Mouse (Mus musculus): Measurements from ENCODE around the gene Ankdd1a.

Gene Ankdd1a

GRCm38 (mm10) chr9:65542111-65542524 lies 22.1 kb upstream of the Ankdd1a start:
- no peak for DNase-seq (ENCODE audit: low spot score)

GRCm38 (mm10) chr9:65541126-65542068 lies 21.4 kb upstream of the Ankdd1a start:
- DNase-seq (ENCODE audit: low spot score) = peak; percentile 46

GRCm38 (mm10) chr9:65539697-65540096 lies 19.7 kb upstream of the Ankdd1a start:
- DNase-seq (ENCODE audit: low spot score) = no peak

GRCm38 (mm10) chr9:65537901-65538630 lies 18.1 kb upstream of the Ankdd1a start:
- DNase-seq (ENCODE audit: low spot score) = no peak

- DNase-seq (ENCODE audit: low spot score) = no peak
These were observed 16.5 kb upstream of the Ankdd1a start for GRCm38 (mm10) chr9:65536491-65536890.

GRCm38 (mm10) chr9:65535789-65536469 lies 15.9 kb upstream of the Ankdd1a start:
- DNase-seq (ENCODE audit: low spot score) = no peak

- no peak for DNase-seq (ENCODE audit: low spot score)
These were observed 15.3 kb upstream of the Ankdd1a start for GRCm38 (mm10) chr9:65535191-65535722.

- DNase-seq (ENCODE audit: low spot score) = no peak
These were observed 14.1 kb upstream of the Ankdd1a start for GRCm38 (mm10) chr9:65534111-65534510.

GRCm38 (mm10) chr9:65532986-65533385 lies 13.0 kb upstream of the Ankdd1a start:
- DNase-seq (ENCODE audit: low spot score) = no peak

GRCm38 (mm10) chr9:65531283-65531682 lies 11.3 kb upstream of the Ankdd1a start:
- DNase-seq (ENCODE audit: low spot score) = no peak

- no peak for DNase-seq (ENCODE audit: low spot score)
These were observed 9.7 kb upstream of the Ankdd1a start for GRCm38 (mm10) chr9:65529659-65530058.

GRCm38 (mm10) chr9:65528417-65529038 lies 8.5 kb upstream of the Ankdd1a start:
- DNase-seq (ENCODE audit: low spot score) = no peak

GRCm38 (mm10) chr9:65525445-65526195 lies 5.6 kb upstream of the Ankdd1a start:
- DNase-seq (ENCODE audit: low spot score) = no peak

- DNase-seq (ENCODE audit: low spot score) = peak; percentile 89
These were observed 3.8 kb upstream of the Ankdd1a start for GRCm38 (mm10) chr9:65523611-65524364.

- no peak for DNase-seq (ENCODE audit: low spot score)
These were observed 498 bp upstream of the Ankdd1a start for GRCm38 (mm10) chr9:65520505-65520876.

GRCm38 (mm10) chr9:65514851-65515261 lies 5.1 kb downstream of the Ankdd1a start:
- DNase-seq (ENCODE audit: low spot score) = no peak

- no peak for DNase-seq (ENCODE audit: low spot score)
These were observed 5.6 kb downstream of the Ankdd1a start for GRCm38 (mm10) chr9:65514431-65514830.

- no peak for DNase-seq (ENCODE audit: low spot score)
These were observed 7.5 kb downstream of the Ankdd1a start for GRCm38 (mm10) chr9:65512520-65512919.

- no peak for DNase-seq (ENCODE audit: low spot score)
These were observed 11.5 kb downstream of the Ankdd1a start for GRCm38 (mm10) chr9:65508449-65508848.
